Mouse (Mus musculus) neural tube, embryonic 15.5 days (tissue): ENCODE data around the gene Olfml2a. TPM values are rescaled to one million over a fixed set of nuclear protein-coding genes. Genes with fewer than 3 reads are reported as not detected.

ENCODE experiments used
- ATAC-seq: fragments of 200-750 bp; cut with Nextera tagmentation; 2 replicates; pipeline ENCODE4 v1.8.0; 2017; ENCODE audit warnings: mild to moderate bottlenecking, moderate TSS enrichment, moderate library complexity; ENCODE audit not compliant: low FRiP score
- H3K27ac ChIP-seq: fragments of 300-500 bp; sonication (generic); replicated peaks from 2 replicates; pipeline ENCODE4 v1.5.1; 2015; ENCODE audit warnings: mild to moderate bottlenecking, inconsistent platforms
- H3K27me3 ChIP-seq: fragments of 300-500 bp; sonication (generic); replicated peaks from 2 replicates; pipeline ENCODE4 v1.6.1; 2015; ENCODE audit warnings: inconsistent platforms
- H3K36me3 ChIP-seq: fragments of 300-500 bp; sonication (generic); 2 replicates; pipeline ENCODE4 v1.6.1; 2015; ENCODE audit warnings: inconsistent platforms
- H3K4me1 ChIP-seq: fragments of 300-500 bp; sonication (generic); 2 replicates; pipeline ENCODE4 v1.6.1; 2015; ENCODE audit warnings: inconsistent platforms
- H3K4me2 ChIP-seq: fragments of 300-500 bp; sonication (generic); 2 replicates; pipeline ENCODE4 v1.6.1; 2015; ENCODE audit warnings: inconsistent platforms, mild to moderate bottlenecking, moderate library complexity
- H3K4me3 ChIP-seq: fragments of 300-500 bp; sonication (generic); replicated peaks from 2 replicates; pipeline ENCODE4 v1.5.1; 2015; ENCODE audit warnings: mild to moderate bottlenecking, inconsistent platforms
- H3K9ac ChIP-seq: fragments of 300-500 bp; sonication (generic); replicated peaks from 2 replicates; pipeline ENCODE4 v1.6.1; 2015; ENCODE audit warnings: mild to moderate bottlenecking, inconsistent platforms
- H3K9me3 ChIP-seq: fragments of 300-500 bp; sonication (generic); replicated peaks from 2 replicates; pipeline ENCODE4 v1.6.1; 2016; ENCODE audit warnings: inconsistent platforms
- whole genome bisulfite sequencing: fragments of 180-500 bp; shearing (Covaris S2); methylation state at CpG from one replicate; pipeline ENCODE4 v1.1.7; 2015; ENCODE audit warnings: mixed read lengths; 5-methylcytosine and 5-hydroxymethylcytosine counted together
- polyA plus RNA-seq: library from polyadenylated mRNA; unstranded; fragments of >200 nt; fragmentation: Nextera tagmentation; extraction: Ambion mirVana; gene quantifications from 2 replicates; pipeline ENCODE4 v1.2.1, GENCODE M21; 2015

The Olfml2a gene
- polyA plus RNA-seq, 1 experiment from 2014 or later, result 7.1 TPM

GRCm38 (mm10) chr2:38925171-38926080 lies 6.4 kb upstream of the Olfml2a start:
- peak; percentile 66 for ATAC-seq
- Histone ChIP-seq H3K4me3 (peak overlapping the region; percentile 78), H3K9me3 (no peaks in the 10 kb centered on the region), H3K9ac (peak overlapping the region; percentile 71), H3K27me3 (peaks cover 3% of the 10 kb centered on the region; the same call in 1 of the 2 replicates), H3K4me2 (peak overlapping the region; percentile 96), H3K36me3 (no peaks in the 10 kb centered on the region), H3K4me1 (peaks cover 17% of the 10 kb centered on the region), H3K27ac (peak overlapping the region; percentile 81)
- under 1% methylated on average over 51 of the region's 51 CpGs for WGBS

DNA sequence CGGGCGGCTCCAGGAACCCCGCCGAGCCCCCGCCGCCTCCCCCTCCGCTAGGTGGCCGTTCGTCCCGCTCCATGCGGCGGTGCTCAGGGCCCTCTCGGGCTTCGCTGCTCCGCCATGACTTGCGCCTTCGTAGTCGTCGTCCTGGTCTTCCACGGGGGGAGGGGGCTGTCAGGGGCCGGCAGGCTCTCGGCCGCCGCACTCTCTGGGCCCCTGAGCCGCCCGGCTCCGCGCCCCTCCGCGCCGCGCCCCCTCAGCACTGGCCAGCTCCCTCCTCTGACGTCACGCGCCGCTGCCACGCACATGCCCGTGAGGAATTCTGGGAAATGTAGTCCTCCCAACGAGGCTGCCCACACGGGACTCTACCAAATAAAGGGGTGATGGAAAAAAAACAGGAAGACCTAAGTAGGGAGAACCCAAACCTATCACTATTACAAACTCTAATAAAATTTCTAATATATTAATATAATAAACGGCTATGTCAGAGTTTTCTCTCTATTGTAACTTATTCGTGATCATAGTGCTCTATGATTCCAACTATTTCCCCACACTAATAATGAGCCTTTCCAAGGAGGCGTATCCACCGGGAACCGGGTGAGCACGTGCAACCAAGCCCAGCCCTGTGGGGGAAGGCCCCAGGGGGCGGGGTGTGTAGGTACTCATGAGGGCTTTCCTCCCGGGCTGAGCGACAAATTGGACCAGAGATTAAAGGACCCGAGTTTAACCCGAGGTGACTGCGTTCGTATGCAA lies 5.5 kb upstream of the Olfml2a start:
- Histone ChIP-seq H3K27me3 (peaks cover 5% of the 10 kb centered on the region; the same call in 1 of the 2 replicates), H3K4me1 (peaks cover 18% of the 10 kb centered on the region), H3K9me3 (no peaks in the 10 kb centered on the region), H3K4me3 (peak overlapping the region; percentile 78), H3K4me2 (peak overlapping the region; percentile 96), H3K36me3 (no peaks in the 10 kb centered on the region), H3K9ac (peak overlapping the region; percentile 71), H3K27ac (peak overlapping the region; percentile 81)
- under 1% methylated on average over 49 of the region's 53 CpGs for WGBS
- ATAC-seq, result peak; percentile 94

DNA sequence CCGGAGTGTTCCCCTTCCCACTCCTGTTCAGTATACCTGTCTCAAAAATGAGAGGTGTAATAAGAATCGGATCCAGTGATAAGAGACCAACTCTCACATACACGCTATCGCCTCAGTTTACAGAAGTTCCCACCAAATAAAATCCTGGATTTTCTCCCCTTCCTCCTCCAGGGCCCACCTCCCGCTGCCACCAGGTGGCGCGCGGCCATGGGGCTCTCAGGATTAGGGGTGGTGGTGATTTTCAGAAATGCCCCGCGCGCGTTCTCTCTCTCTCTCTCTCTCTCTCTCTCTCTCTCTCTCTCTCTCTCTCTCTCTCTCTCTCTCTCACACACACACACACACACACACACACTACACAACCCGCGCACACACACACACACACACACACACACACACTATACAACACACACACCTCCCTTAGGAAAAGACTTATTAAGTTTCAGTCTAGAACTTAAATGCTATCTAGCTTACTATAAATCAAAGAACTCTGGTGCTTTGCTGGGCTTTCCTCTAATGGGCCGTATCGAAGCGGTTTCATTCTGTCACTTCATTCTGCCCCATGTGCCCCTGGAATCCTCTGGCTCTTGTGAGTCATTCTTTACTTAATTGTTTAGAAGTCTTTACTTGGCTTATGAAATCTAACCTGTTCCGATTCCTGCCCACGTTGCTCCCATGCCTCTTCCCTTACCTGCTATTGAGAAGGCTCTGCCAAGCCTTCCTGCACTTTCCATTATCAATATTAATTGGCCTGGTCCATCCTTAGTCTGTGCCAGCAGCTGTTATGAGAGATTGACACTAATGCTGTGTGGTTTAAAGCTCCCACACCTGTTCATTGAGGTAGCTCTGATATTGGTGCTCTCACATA lies 4.4 kb upstream of the Olfml2a start, which contains the start of gene Nr6a1:
Nr6a1 (minus strand) TSS at position 574 of the 865 bp plus-strand sequence.
- Histone ChIP-seq H3K36me3 (no peaks in the 10 kb centered on the region), H3K9me3 (no peaks in the 10 kb centered on the region), H3K4me2 (peak within 1 kb of the TSS; percentile 96), H3K27ac (no peak within 1 kb of the TSS), H3K4me3 (peak within 1 kb of the TSS; percentile 78), H3K4me1 (peaks cover 27% of the 10 kb centered on the region), H3K27me3 (peaks cover 5% of the 10 kb centered on the region; the same call in 1 of the 2 replicates), H3K9ac (no peak within 1 kb of the TSS)
- ATAC-seq, result peak; percentile 45; the same call in 1 of the 2 replicates
- 6% methylated on average over 17 of the region's 19 CpGs for WGBS

GRCm38 (mm10) chr2:38930269-38930668 lies 1.5 kb upstream of the Olfml2a start:
- H3K9ac ChIP-seq, result no peak overlapping the region
- no peaks in the 10 kb centered on the region for H3K9me3 ChIP-seq
- H3K36me3 ChIP-seq, result no peaks in the 10 kb centered on the region
- H3K4me1 ChIP-seq, result peaks cover 27% of the 10 kb centered on the region
- ATAC-seq, result no peak
- H3K4me2 ChIP-seq, result no peak overlapping the region
- H3K4me3 ChIP-seq, result no peak overlapping the region
- H3K27me3 ChIP-seq, result peaks cover 5% of the 10 kb centered on the region; the same call in 1 of the 2 replicates
- no peak overlapping the region for H3K27ac ChIP-seq
- 54% methylated on average over 2 of the region's 2 CpGs for WGBS

- peaks cover 5% of the 10 kb centered on the region; the same call in 1 of the 2 replicates for H3K27me3 ChIP-seq
- peak overlapping the region; percentile 20; the same call in 1 of the 2 replicates for H3K4me2 ChIP-seq
- peak overlapping the region; percentile 7; the same call in 1 of the 2 replicates for H3K9ac ChIP-seq
- no peak for ATAC-seq
- no peaks in the 10 kb centered on the region for H3K36me3 ChIP-seq
- H3K27ac ChIP-seq, result 0 out of 2 replicates have a peak overlapping the region, but pooled peaks have one; percentile 23
- no peaks in the 10 kb centered on the region for H3K9me3 ChIP-seq
- peaks cover 23% of the 10 kb centered on the region for H3K4me1 ChIP-seq
- H3K4me3 ChIP-seq, result no peak overlapping the region
- 25% methylated on average over 2 of the region's 2 CpGs for WGBS
Measured at GRCm38 (mm10) chr2:38933931-38934330, 2.2 kb downstream of the Olfml2a start.

- Histone ChIP-seq H3K27me3 (peaks cover 5% of the 10 kb centered on the region; the same call in 1 of the 2 replicates), H3K4me1 (peaks cover 23% of the 10 kb centered on the region), H3K4me2 (peak overlapping the region; percentile 20; the same call in 1 of the 2 replicates), H3K36me3 (no peaks in the 10 kb centered on the region), H3K27ac (no peak overlapping the region), H3K9me3 (no peaks in the 10 kb centered on the region), H3K4me3 (no peak overlapping the region), H3K9ac (no peak overlapping the region)
- 67% methylated on average over 5 of the region's 5 CpGs for WGBS
- ATAC-seq, result no peak
Measured at GRCm38 (mm10) chr2:38934936-38935335, 3.2 kb downstream of the Olfml2a start.

DNA sequence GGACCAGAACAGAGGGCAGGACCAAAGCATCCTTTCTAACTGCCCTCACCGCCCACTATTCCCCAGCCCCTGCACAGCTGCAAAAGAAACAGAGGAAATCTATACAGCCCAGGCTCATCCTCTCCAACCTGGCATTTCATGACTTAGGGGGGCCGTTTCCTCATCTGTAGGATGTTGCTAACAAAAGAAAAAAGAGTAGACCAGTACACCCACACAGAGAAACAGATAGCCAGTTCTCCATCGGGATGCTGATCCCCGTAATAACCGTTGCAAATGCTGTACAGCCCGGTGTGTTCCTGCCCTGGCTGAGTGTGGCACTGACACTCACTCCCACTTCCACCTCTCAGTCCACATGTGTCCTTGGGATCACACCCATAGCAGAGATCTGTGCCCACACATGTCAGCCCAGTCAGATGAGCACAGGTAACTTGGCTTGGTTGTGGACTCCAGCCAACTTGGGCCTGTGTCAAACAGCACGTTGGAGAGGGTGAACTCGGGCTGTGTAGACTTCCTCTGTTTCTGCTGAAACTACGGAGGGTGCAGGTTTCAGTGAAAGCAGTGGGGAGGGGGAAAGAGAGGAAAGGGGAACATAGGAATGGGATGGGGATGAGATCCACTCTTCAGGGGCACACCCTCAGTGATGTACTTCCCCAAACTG lies 5.1 kb downstream of the Olfml2a start:
- no peak overlapping the region for H3K27ac ChIP-seq
- ATAC-seq, result no peak
- no peaks in the 10 kb centered on the region for H3K9me3 ChIP-seq
- peaks cover 17% of the 10 kb centered on the region for H3K4me1 ChIP-seq
- H3K4me3 ChIP-seq, result no peak overlapping the region
- 86% methylated on average over 9 of the region's 9 CpGs for WGBS
- H3K36me3 ChIP-seq, result no peaks in the 10 kb centered on the region
- no peaks in the 10 kb centered on the region for H3K27me3 ChIP-seq
- H3K9ac ChIP-seq, result no peak overlapping the region
- no peak overlapping the region for H3K4me2 ChIP-seq

DNA sequence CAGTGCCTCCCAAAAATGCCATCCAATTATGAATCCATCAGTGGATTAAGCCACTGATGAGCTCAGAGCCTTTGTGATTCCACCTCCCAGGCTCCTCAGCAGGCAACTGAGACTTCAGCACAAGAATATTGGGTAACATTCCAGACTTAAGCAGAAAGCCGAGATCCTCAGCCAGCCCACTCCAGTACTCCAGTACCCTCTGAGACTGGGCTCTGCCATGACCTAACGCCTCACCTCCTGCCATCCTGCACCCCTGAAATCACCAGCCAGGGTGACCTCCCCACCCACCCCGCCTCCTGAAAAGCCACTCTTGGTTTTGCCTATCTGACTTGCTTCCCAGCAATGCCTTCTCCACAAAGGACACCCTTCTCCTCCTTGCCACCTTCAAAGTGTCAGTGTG lies 5.6 kb downstream of the Olfml2a start:
- H3K27me3 ChIP-seq, result no peaks in the 10 kb centered on the region
- 88% methylated on average over 3 of the region's 3 CpGs for WGBS
- H3K4me2 ChIP-seq, result no peak overlapping the region
- ATAC-seq, result no peak
- H3K36me3 ChIP-seq, result no peaks in the 10 kb centered on the region
- H3K4me1 ChIP-seq, result peaks cover 13% of the 10 kb centered on the region
- H3K9ac ChIP-seq, result no peak overlapping the region
- H3K9me3 ChIP-seq, result no peaks in the 10 kb centered on the region
- no peak overlapping the region for H3K27ac ChIP-seq
- H3K4me3 ChIP-seq, result no peak overlapping the region

- no peaks in the 10 kb centered on the region for H3K36me3 ChIP-seq
- no peak overlapping the region for H3K4me2 ChIP-seq
- no peak overlapping the region for H3K9ac ChIP-seq
- peaks cover 13% of the 10 kb centered on the region for H3K4me1 ChIP-seq
- no peaks in the 10 kb centered on the region for H3K27me3 ChIP-seq
- whole genome bisulfite sequencing, result 86% methylated on average over 1 of the region's 1 CpGs
- H3K9me3 ChIP-seq, result no peaks in the 10 kb centered on the region
- no peak for ATAC-seq
- H3K27ac ChIP-seq, result no peak overlapping the region
- H3K4me3 ChIP-seq, result no peak overlapping the region
Measured at GRCm38 (mm10) chr2:38938007-38938406, 6.2 kb downstream of the Olfml2a start.

DNA sequence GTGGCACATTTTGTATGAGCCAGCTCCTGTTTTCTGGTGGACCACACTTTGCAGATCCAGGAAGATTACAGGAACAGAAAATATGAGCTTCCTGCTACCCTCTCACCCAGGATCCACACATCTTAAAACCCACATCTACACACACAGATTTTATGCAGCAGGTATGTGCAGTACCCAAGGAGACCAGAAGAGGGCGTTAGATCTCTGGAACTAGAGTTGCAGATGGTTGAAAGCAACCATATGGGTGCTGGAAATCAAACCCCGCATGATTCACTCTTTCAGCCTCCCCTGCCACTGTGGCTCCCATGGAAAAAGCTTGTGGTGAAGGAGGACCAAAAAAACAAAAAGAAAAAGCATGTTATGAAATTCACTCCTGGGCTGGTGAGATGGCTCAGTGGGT lies 7.3 kb downstream of the Olfml2a start:
- WGBS, result 72% methylated on average over 2 of the region's 2 CpGs
- H3K4me3 ChIP-seq, result no peak overlapping the region
- H3K36me3 ChIP-seq, result no peaks in the 10 kb centered on the region
- no peaks in the 10 kb centered on the region for H3K9me3 ChIP-seq
- no peak for ATAC-seq
- H3K9ac ChIP-seq, result no peak overlapping the region
- H3K4me2 ChIP-seq, result no peak overlapping the region
- no peaks in the 10 kb centered on the region for H3K27me3 ChIP-seq
- peaks cover 11% of the 10 kb centered on the region for H3K4me1 ChIP-seq
- no peak overlapping the region for H3K27ac ChIP-seq
